Mouse (Mus musculus): Measurements from ENCODE around the gene Gm10570.

DNA sequence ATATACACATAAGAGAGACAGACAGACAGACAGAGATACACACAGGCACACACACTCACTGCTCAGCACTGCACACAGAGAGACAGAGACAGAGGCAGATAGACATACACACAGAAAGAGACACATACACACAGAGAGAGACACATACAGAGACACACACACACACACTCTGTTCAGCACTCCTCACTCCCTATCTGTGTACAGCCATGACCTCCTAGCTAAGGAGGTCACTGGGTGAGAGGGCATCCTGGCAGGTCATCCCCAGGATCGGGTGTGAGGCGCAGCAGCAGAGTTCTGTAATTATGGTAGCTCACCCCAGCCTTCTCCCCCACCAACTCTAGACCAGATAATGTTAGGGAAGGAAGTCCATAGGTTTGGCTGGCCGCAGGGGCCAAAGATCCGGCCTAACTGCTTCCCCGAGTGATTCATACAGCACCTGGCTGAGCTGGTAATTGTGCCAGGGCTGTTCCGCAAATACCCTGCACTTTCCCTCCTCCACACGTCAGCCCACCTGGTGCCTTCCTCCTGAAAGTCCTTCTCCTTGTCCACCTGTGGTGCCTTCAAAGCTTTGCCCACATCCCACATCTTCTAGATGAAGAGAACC lies 31.8 kb downstream of the Gm10570 start:
- TF ChIP-seq CTCF (conservative IDR thresholded peaks at IDR 0.05; ENCODE audit: low read length) = no peak
- TF ChIP-seq NANOG (IDR thresholded peaks at IDR 0.05; ENCODE audit: borderline replicate concordance, low read length) = no peak
- no peak for TF ChIP-seq POU5F1 (IDR thresholded peaks at IDR 0.05; ENCODE audit: borderline replicate concordance, low read length)
